ENCODE assay signal across 26 mouse cellular contexts in the genomic region with DNA sequence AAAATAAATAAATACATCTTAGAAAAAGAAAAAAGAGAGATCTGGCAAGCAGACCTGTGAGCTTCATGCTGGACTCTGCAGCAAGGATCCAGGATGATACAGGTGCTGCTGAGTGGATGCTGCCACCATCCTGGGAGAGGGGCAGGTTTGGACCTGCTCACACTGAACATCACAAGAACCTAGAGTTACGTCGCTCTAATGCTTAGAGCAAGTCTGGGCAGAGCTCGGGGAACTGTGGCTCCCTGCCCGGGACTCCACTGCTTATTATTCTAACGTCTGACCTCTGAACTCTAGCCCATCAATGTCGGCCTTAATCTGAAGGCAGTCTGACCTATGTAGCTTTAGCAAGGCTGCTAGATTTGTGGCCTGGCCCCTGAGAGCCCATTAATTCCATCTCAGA. TPM values are rescaled to one million over a fixed set of nuclear protein-coding genes. Genes with fewer than 3 reads are reported as not detected.
DNase-seq lines count a peak whose midpoint lies in the region; ATAC-seq and TF ChIP-seq lines count a peak whose summit lies in the region.
"Had no signal": no experiment of that assay in that cellular context is flagged by ENCODE, and none has a peak within 500 bp of the region (broad histone marks: within the 10 kb centered on the region; RNA-seq: fewer than 3 reads in every experiment).

No protein-coding gene starts in this region.

- peak; percentile 86 for DNase-seq in heart, adult 11 months
- no peak for DNase-seq in heart, postnatal 25 days (ENCODE audit: low spot score)
- DNase-seq in midbrain, postnatal 0 days (ENCODE audit: low spot score) = no peak
- DNase-seq in embryonic facial prominence, embryonic 10.5 days (ENCODE audit: low spot score) = peak; percentile 43
- no peak for DNase-seq in thymus, postnatal 4 days
- DNase-seq in right cerebral cortex, postnatal 14 days = no peak
- DNase-seq: B cell, adult 2 months; cerebellum, postnatal 14 days; heart, adult 18-20 months; kidney, postnatal 14 days; lung, embryonic 14.5 days; lung, postnatal 4 days; thymus, postnatal 36 days had no signal

- no peak overlapping the region for H3K4me3 ChIP-seq in midbrain, embryonic 13.5 days (replicated peaks)
- H3K4me3 ChIP-seq in midbrain, postnatal 0 days (ENCODE audit: low read depth, low read length) = no peak overlapping the region
- H3K4me3 ChIP-seq in embryonic facial prominence, embryonic 10.5 days = no peak overlapping the region
- H3K4me3 ChIP-seq: embryonic facial prominence, embryonic 13.5 days; left cerebral cortex, adult 2 months; limb, embryonic 10.5 days; liver, embryonic 12.5 days had no signal

- H3K4me1 ChIP-seq in midbrain, embryonic 13.5 days (replicated peaks) = peaks cover 10% of the 10 kb centered on the region
- no peaks in the 10 kb centered on the region for H3K4me1 ChIP-seq in midbrain, postnatal 0 days (ENCODE audit: insufficient read depth, low read length)
- H3K4me1 ChIP-seq in embryonic facial prominence, embryonic 10.5 days = peaks cover 11% of the 10 kb centered on the region
- H3K4me1 ChIP-seq: embryonic facial prominence, embryonic 13.5 days; limb, embryonic 10.5 days; liver, embryonic 12.5 days had no signal

- intact Hi-C loops in heart, postnatal 25 days (cut with DNase I) = no loop called here

- no peak overlapping the region for H3K4me2 ChIP-seq in midbrain, embryonic 13.5 days (replicated peaks)
- no peak overlapping the region for H3K4me2 ChIP-seq in midbrain, postnatal 0 days (ENCODE audit: low read depth, low read length, poor library complexity, severe bottlenecking)
- H3K4me2 ChIP-seq: embryonic facial prominence, embryonic 13.5 days; liver, embryonic 12.5 days; lung, embryonic 14.5 days had no signal

- WGBS in midbrain, embryonic 13.5 days = 37% methylated on average over 6 of the region's 6 CpGs
- 40% methylated on average over 6 of the region's 6 CpGs for WGBS in midbrain, postnatal 0 days
- WGBS in embryonic facial prominence, embryonic 10.5 days = 24% methylated on average over 6 of the region's 6 CpGs

- H3K27me3 ChIP-seq in midbrain, embryonic 13.5 days = no peaks in the 10 kb centered on the region
- H3K27me3 ChIP-seq in midbrain, postnatal 0 days (ENCODE audit: insufficient read depth, low read length) = no peaks in the 10 kb centered on the region
- H3K27me3 ChIP-seq in embryonic facial prominence, embryonic 10.5 days (replicated peaks; ENCODE audit: low read depth, poor library complexity, severe bottlenecking) = no peaks in the 10 kb centered on the region
- H3K27me3 ChIP-seq: embryonic facial prominence, embryonic 13.5 days had no signal

- H3K36me3 ChIP-seq in midbrain, embryonic 13.5 days = peaks cover 57% of the 10 kb centered on the region
- peaks cover 25% of the 10 kb centered on the region for H3K36me3 ChIP-seq in midbrain, postnatal 0 days (ENCODE audit: insufficient read depth, low read length)
- H3K36me3 ChIP-seq in embryonic facial prominence, embryonic 10.5 days (replicated peaks) = peaks cover 51% of the 10 kb centered on the region
- H3K36me3 ChIP-seq: liver, embryonic 12.5 days had no signal

- ATAC-seq in midbrain, embryonic 13.5 days = 0 out of 2 replicates have a peak, but pooled peaks have one; percentile 27
- ATAC-seq in midbrain, postnatal 0 days (ENCODE audit: low FRiP score) = no peak
- ATAC-seq: forebrain, embryonic 14.5 days; intestine, embryonic 16.5 days; liver, embryonic 12.5 days had no signal

- H3K27ac ChIP-seq in midbrain, embryonic 13.5 days = peak overlapping the region; percentile 51
- no peak overlapping the region for H3K27ac ChIP-seq in midbrain, postnatal 0 days (ENCODE audit: low read depth, low read length)
- no peak overlapping the region for H3K27ac ChIP-seq in embryonic facial prominence, embryonic 10.5 days (replicated peaks)
- H3K27ac ChIP-seq: embryonic facial prominence, embryonic 13.5 days; left cerebral cortex, adult 2 months; limb, embryonic 10.5 days; liver, embryonic 12.5 days had no signal

- TF ChIP-seq CTCF in midbrain, postnatal 0 days (IDR thresholded peaks at IDR 0.05) = no peak

- H3K9me3 ChIP-seq in midbrain, embryonic 13.5 days = no peaks in the 10 kb centered on the region
- no peaks in the 10 kb centered on the region for H3K9me3 ChIP-seq in midbrain, postnatal 0 days (ENCODE audit: low read length)
- H3K9me3 ChIP-seq in embryonic facial prominence, embryonic 10.5 days = no peaks in the 10 kb centered on the region
- H3K9me3 ChIP-seq: embryonic facial prominence, embryonic 13.5 days; limb, embryonic 10.5 days; liver, embryonic 12.5 days had no signal

- no peak overlapping the region for H3K9ac ChIP-seq in midbrain, embryonic 13.5 days (replicated peaks)
- H3K9ac ChIP-seq in midbrain, postnatal 0 days (replicated peaks; ENCODE audit: low read length, poor library complexity, severe bottlenecking) = no peak overlapping the region
- H3K9ac ChIP-seq: embryonic facial prominence, embryonic 13.5 days; liver, embryonic 12.5 days; lung, embryonic 14.5 days had no signal

RNA-seq across cellular contexts. Expression of a gene that starts 7.1 kb away (rescaled TPM):
- total RNA-seq in heart, postnatal 25 days (2021) = 10 to 100 TPM; 17.5 to 18.3 TPM
- polyA plus RNA-seq in midbrain, embryonic 13.5 days (2015; fragmentation: Nextera tagmentation; extraction: Ambion mirVana) = 31.5 and 32.0 TPM in 2 replicates
- 20.6 and 27.7 TPM in 2 replicates for total RNA-seq in midbrain, postnatal 0 days (2014; rRNA removed)
- 17.8 and 18.4 TPM in 2 replicates for polyA plus RNA-seq in midbrain, postnatal 0 days (2015; fragmentation: Nextera tagmentation; extraction: Ambion mirVana)
- polyA plus RNA-seq in embryonic facial prominence, embryonic 10.5 days (2016; fragmentation: Nextera tagmentation; extraction: Ambion mirVana) = 57.6 and 61.4 TPM in 2 replicates

RNA-seq across cellular contexts. Expression of a gene that starts 13.2 kb away (rescaled TPM):
- total RNA-seq in heart, postnatal 25 days (2021) = 10 to 100 TPM; 32.3 TPM
- 13.0 and 15.1 TPM in 2 replicates for polyA plus RNA-seq in midbrain, embryonic 13.5 days (2015; fragmentation: Nextera tagmentation; extraction: Ambion mirVana)
- total RNA-seq in midbrain, postnatal 0 days (2014; rRNA removed) = 43.0 and 49.2 TPM in 2 replicates
- polyA plus RNA-seq in midbrain, postnatal 0 days (2015; fragmentation: Nextera tagmentation; extraction: Ambion mirVana) = 13.8 and 15.9 TPM in 2 replicates
- polyA plus RNA-seq in embryonic facial prominence, embryonic 10.5 days (2016; fragmentation: Nextera tagmentation; extraction: Ambion mirVana) = 19.9 and 22.0 TPM in 2 replicates

RNA-seq across cellular contexts. Expression of a gene that starts 23.8 kb away (rescaled TPM):
- 10 to 100 TPM; 33.1 to 41.7 TPM for total RNA-seq in heart, postnatal 25 days (2021)
- polyA plus RNA-seq in midbrain, embryonic 13.5 days (2015; fragmentation: Nextera tagmentation; extraction: Ambion mirVana) = 163 and 187 TPM in 2 replicates
- 82.8 and 100 TPM in 2 replicates for total RNA-seq in midbrain, postnatal 0 days (2014; rRNA removed)
- polyA plus RNA-seq in midbrain, postnatal 0 days (2015; fragmentation: Nextera tagmentation; extraction: Ambion mirVana) = 48.5 and 49.3 TPM in 2 replicates
- 49.1 and 65.3 TPM in 2 replicates for polyA plus RNA-seq in embryonic facial prominence, embryonic 10.5 days (2016; fragmentation: Nextera tagmentation; extraction: Ambion mirVana)
- total RNA-seq: hematopoietic stem cell, adult 5-6 weeks had no signal

RNA-seq across cellular contexts. Expression of a gene that starts 37.1 kb away (rescaled TPM):
- not detected for total RNA-seq in heart, postnatal 25 days (2021)
- not detected in 2 replicates for polyA plus RNA-seq in midbrain, embryonic 13.5 days (2015; fragmentation: Nextera tagmentation; extraction: Ambion mirVana)
- total RNA-seq in midbrain, postnatal 0 days (2014; rRNA removed) = 0.77 TPM in 1 of 2 replicates, not detected in the other
- polyA plus RNA-seq in midbrain, postnatal 0 days (2015; fragmentation: Nextera tagmentation; extraction: Ambion mirVana) = not detected in 2 replicates
- 0.20 and 0.24 TPM in 2 replicates for polyA plus RNA-seq in embryonic facial prominence, embryonic 10.5 days (2016; fragmentation: Nextera tagmentation; extraction: Ambion mirVana)
- total RNA-seq: gastrocnemius, adult 8-10 months; heart, adult 18-20 months; hematopoietic stem cell, adult 5-6 weeks; left cerebral cortex, adult 2 months; monocyte, adult 5-6 weeks had no signal
- polyA plus RNA-seq: forebrain, embryonic 14.5 days; heart, embryonic 14.5 days; neural tube, embryonic 14.5 days had no signal

RNA-seq across cellular contexts. Expression of a gene that starts 54.2 kb away (rescaled TPM):
- not detected for total RNA-seq in heart, postnatal 25 days (2021)
- polyA plus RNA-seq in midbrain, embryonic 13.5 days (2015; fragmentation: Nextera tagmentation; extraction: Ambion mirVana) = not detected in 2 replicates
- not detected in 2 replicates for total RNA-seq in midbrain, postnatal 0 days (2014; rRNA removed)
- polyA plus RNA-seq in midbrain, postnatal 0 days (2015; fragmentation: Nextera tagmentation; extraction: Ambion mirVana) = not detected in 2 replicates
- not detected in 2 replicates for polyA plus RNA-seq in embryonic facial prominence, embryonic 10.5 days (2016; fragmentation: Nextera tagmentation; extraction: Ambion mirVana)
- total RNA-seq: ES-E14; gastrocnemius, adult 8-10 months; heart, adult 18-20 months; hematopoietic stem cell, adult 5-6 weeks; left cerebral cortex, adult 2 months; monocyte, adult 5-6 weeks had no signal
- polyA plus RNA-seq: embryonic facial prominence, embryonic 13.5 days; forebrain, embryonic 14.5 days; heart, embryonic 14.5 days; intestine, embryonic 16.5 days; limb, embryonic 10.5 days; liver, embryonic 12.5 days; lung, embryonic 14.5 days; neural tube, embryonic 14.5 days had no signal

Comparison
In these comparisons a context has a peak if more than half of its experiments do, and no peak if none do; other contexts are left out.
1. DNase-seq: peak in heart, adult 11 months (single experiment) and embryonic facial prominence, embryonic 10.5 days (single experiment); none in heart, postnatal 25 days (single experiment), midbrain, postnatal 0 days (single experiment), thymus, postnatal 4 days (single experiment) and right cerebral cortex, postnatal 14 days (single experiment).